Mouse (Mus musculus) inflammation-experienced regulatory T-cells (primary cell): ENCODE measurements around the gene Chrm2. TPM values are rescaled to one million over a fixed set of nuclear protein-coding genes. Genes with fewer than 3 reads are reported as not detected.

ENCODE experiments used
- polyA plus RNA-seq, 2 experiments: library from polyadenylated mRNA; unstranded; fragments of 100-300 nt; shearing (Covaris generic); gene quantifications; one replicate each; pipeline ENCODE4 v1.2.1; 2017

Chrm2 gene
- polyA plus RNA-seq = under 1 TPM in 1 of 2 experiments, not detected in 1; 0.27 TPM

DNA sequence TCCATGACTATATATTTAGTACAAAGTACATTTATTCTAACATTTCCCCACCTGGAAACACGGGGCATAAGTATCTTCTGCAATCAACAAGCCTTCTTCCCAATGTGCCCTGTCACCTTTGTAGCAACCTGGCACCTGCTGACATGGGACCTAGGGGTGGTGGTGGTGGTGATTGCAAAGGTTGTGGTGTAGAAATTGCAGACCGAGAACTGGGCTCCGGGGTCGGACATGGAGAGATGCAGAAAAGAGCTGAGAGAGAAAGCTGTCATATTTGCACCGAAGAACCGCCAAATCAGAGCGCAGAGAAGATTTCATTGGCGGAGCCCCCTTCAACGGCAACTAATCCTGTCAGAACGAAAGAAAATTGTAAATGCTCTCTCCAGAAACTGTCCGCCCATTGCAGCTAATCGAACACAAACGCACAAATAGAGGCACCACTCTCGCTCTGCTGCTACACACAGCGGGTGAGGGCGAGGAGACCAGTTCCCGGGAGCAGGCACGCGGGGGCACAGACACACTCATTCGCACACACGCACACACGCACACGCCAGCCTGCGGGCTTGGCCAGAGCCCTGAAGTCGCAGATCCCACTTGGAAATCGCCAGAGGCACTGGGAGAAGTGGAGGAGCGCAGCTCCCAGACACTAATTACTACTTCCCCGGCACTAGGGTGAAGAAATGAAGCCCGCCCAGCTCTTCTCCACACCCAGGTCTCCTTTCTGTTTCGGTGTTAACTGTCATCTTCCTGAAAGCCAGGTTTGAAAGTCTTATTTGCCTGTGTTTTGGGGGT is at the start of gene Chrm2:
Gene Chrm2, plus strand, starts transcription at position 473 of the 789 bp plus-strand sequence.

